Mouse (Mus musculus): Measurements from ENCODE around the gene Itpkc. TPM values are rescaled to one million over a fixed set of nuclear protein-coding genes. Genes with fewer than 3 reads are reported as not detected.

The Itpkc gene
- polyA plus RNA-seq, 1 experiment from 2014 or later: 6.0 TPM

GRCm38 (mm10) chr7:27230781-27231180 lies 2.3 kb upstream of the Itpkc start:
- H3K4me1 ChIP-seq (ENCODE audit: control insufficient read depth, insufficient read depth, low read length): peaks cover 38% of the 10 kb centered on the region
- WGBS: 74% methylated on average over 4 of the region's 4 CpGs
- H3K36me3 ChIP-seq (ENCODE audit: control insufficient read depth, insufficient read depth, low read length): no peaks in the 10 kb centered on the region
- H3K27ac ChIP-seq (ENCODE audit: low read length): no peak overlapping the region
- H3K9me3 ChIP-seq (replicated peaks; ENCODE audit: control insufficient read depth, low read length, poor library complexity, severe bottlenecking): no peaks in the 10 kb centered on the region
- no peaks in the 10 kb centered on the region for H3K27me3 ChIP-seq (ENCODE audit: control insufficient read depth, insufficient read depth, low read depth, low read length)
- no peak overlapping the region for H3K4me3 ChIP-seq (ENCODE audit: low read depth, low read length)
- H3K4me2 ChIP-seq (ENCODE audit: low read length): no peak overlapping the region
- H3K9ac ChIP-seq (ENCODE audit: low read depth, low read length): no peak overlapping the region
- no peak for ATAC-seq

- H3K9ac ChIP-seq (ENCODE audit: low read depth, low read length): peak overlapping the region; percentile 80
- peaks cover 54% of the 10 kb centered on the region for H3K4me1 ChIP-seq (ENCODE audit: control insufficient read depth, insufficient read depth, low read length)
- no peaks in the 10 kb centered on the region for H3K9me3 ChIP-seq (replicated peaks; ENCODE audit: control insufficient read depth, low read length, poor library complexity, severe bottlenecking)
- H3K36me3 ChIP-seq (ENCODE audit: control insufficient read depth, insufficient read depth, low read length): no peaks in the 10 kb centered on the region
- peak overlapping the region; percentile 99 for H3K4me2 ChIP-seq (ENCODE audit: low read length)
- no peaks in the 10 kb centered on the region for H3K27me3 ChIP-seq (ENCODE audit: control insufficient read depth, insufficient read depth, low read depth, low read length)
- peak overlapping the region; percentile 71 for H3K4me3 ChIP-seq (ENCODE audit: low read depth, low read length)
- 15% methylated on average over 6 of the region's 6 CpGs for WGBS
- H3K27ac ChIP-seq (ENCODE audit: low read length): peak overlapping the region; percentile 84
- no peak for ATAC-seq
These were observed 404 bp upstream of the Itpkc start for GRCm38 (mm10) chr7:27228865-27229264.

- Histone ChIP-seq H3K4me1 (ENCODE audit: control insufficient read depth, insufficient read depth, low read length) (peaks cover 56% of the 10 kb centered on the region), H3K4me3 (ENCODE audit: low read depth, low read length) (peak overlapping the region; percentile 71), H3K27me3 (ENCODE audit: control insufficient read depth, insufficient read depth, low read depth, low read length) (no peaks in the 10 kb centered on the region), H3K27ac (ENCODE audit: low read length) (peak overlapping the region; percentile 84; the same call in 1 of the 2 replicates), H3K4me2 (ENCODE audit: low read length) (peak overlapping the region; percentile 99), H3K9me3 (replicated peaks; ENCODE audit: control insufficient read depth, low read length, poor library complexity, severe bottlenecking) (no peaks in the 10 kb centered on the region), H3K9ac (ENCODE audit: low read depth, low read length) (peak overlapping the region; percentile 80), H3K36me3 (ENCODE audit: control insufficient read depth, insufficient read depth, low read length) (no peaks in the 10 kb centered on the region)
- peak; percentile 7; the same call in 1 of the 2 replicates for ATAC-seq
- 2% methylated on average over 10 of the region's 10 CpGs for WGBS
These were observed 785 bp downstream of the Itpkc start for GRCm38 (mm10) chr7:27227676-27228075.

- Histone ChIP-seq H3K27me3 (ENCODE audit: control insufficient read depth, insufficient read depth, low read depth, low read length) (no peaks in the 10 kb centered on the region), H3K9me3 (replicated peaks; ENCODE audit: control insufficient read depth, low read length, poor library complexity, severe bottlenecking) (no peaks in the 10 kb centered on the region), H3K36me3 (ENCODE audit: control insufficient read depth, insufficient read depth, low read length) (no peaks in the 10 kb centered on the region), H3K4me2 (ENCODE audit: low read length) (peak overlapping the region; percentile 99), H3K4me3 (ENCODE audit: low read depth, low read length) (peak overlapping the region; percentile 71), H3K9ac (ENCODE audit: low read depth, low read length) (peak overlapping the region; percentile 80), H3K4me1 (ENCODE audit: control insufficient read depth, insufficient read depth, low read length) (peaks cover 54% of the 10 kb centered on the region), H3K27ac (ENCODE audit: low read length) (no peak overlapping the region; the same call in 1 of the 2 replicates)
- ATAC-seq: no peak
- WGBS: 34% methylated on average over 9 of the region's 9 CpGs
These were observed 1.2 kb downstream of the Itpkc start for GRCm38 (mm10) chr7:27227276-27227675.

- Histone ChIP-seq H3K4me3 (ENCODE audit: low read depth, low read length) (peak overlapping the region; percentile 21), H3K9me3 (replicated peaks; ENCODE audit: control insufficient read depth, low read length, poor library complexity, severe bottlenecking) (no peaks in the 10 kb centered on the region), H3K27ac (ENCODE audit: low read length) (no peak overlapping the region), H3K4me1 (ENCODE audit: control insufficient read depth, insufficient read depth, low read length) (peaks cover 52% of the 10 kb centered on the region), H3K9ac (ENCODE audit: low read depth, low read length) (peak overlapping the region; percentile 80), H3K36me3 (ENCODE audit: control insufficient read depth, insufficient read depth, low read length) (no peaks in the 10 kb centered on the region), H3K4me2 (ENCODE audit: low read length) (peak overlapping the region; percentile 99), H3K27me3 (ENCODE audit: control insufficient read depth, insufficient read depth, low read depth, low read length) (no peaks in the 10 kb centered on the region)
- no peak for ATAC-seq
- 76% methylated on average over 11 of the region's 11 CpGs for WGBS
These were observed 3.4 kb downstream of the Itpkc start for GRCm38 (mm10) chr7:27224877-27225575.

- H3K27ac ChIP-seq (ENCODE audit: low read length): no peak overlapping the region
- ATAC-seq: no peak
- H3K9me3 ChIP-seq (replicated peaks; ENCODE audit: control insufficient read depth, low read length, poor library complexity, severe bottlenecking): no peaks in the 10 kb centered on the region
- H3K9ac ChIP-seq (ENCODE audit: low read depth, low read length): no peak overlapping the region
- 88% methylated on average over 1 of the region's 1 CpGs for WGBS
- no peak overlapping the region for H3K4me2 ChIP-seq (ENCODE audit: low read length)
- no peaks in the 10 kb centered on the region for H3K36me3 ChIP-seq (ENCODE audit: control insufficient read depth, insufficient read depth, low read length)
- H3K4me3 ChIP-seq (ENCODE audit: low read depth, low read length): no peak overlapping the region
- H3K27me3 ChIP-seq (ENCODE audit: control insufficient read depth, insufficient read depth, low read depth, low read length): no peaks in the 10 kb centered on the region
- H3K4me1 ChIP-seq (ENCODE audit: control insufficient read depth, insufficient read depth, low read length): peaks cover 45% of the 10 kb centered on the region
These were observed 5.9 kb downstream of the Itpkc start for GRCm38 (mm10) chr7:27222538-27222937.

GRCm38 (mm10) chr7:27221939-27222338 lies 6.5 kb downstream of the Itpkc start:
- no peak for ATAC-seq
- no peak overlapping the region for H3K27ac ChIP-seq (ENCODE audit: low read length)
- H3K4me2 ChIP-seq (ENCODE audit: low read length): no peak overlapping the region
- H3K4me1 ChIP-seq (ENCODE audit: control insufficient read depth, insufficient read depth, low read length): peaks cover 39% of the 10 kb centered on the region
- H3K4me3 ChIP-seq (ENCODE audit: low read depth, low read length): no peak overlapping the region
- no peaks in the 10 kb centered on the region for H3K36me3 ChIP-seq (ENCODE audit: control insufficient read depth, insufficient read depth, low read length)
- H3K9ac ChIP-seq (ENCODE audit: low read depth, low read length): no peak overlapping the region
- 90% methylated on average over 6 of the region's 6 CpGs for WGBS
- no peaks in the 10 kb centered on the region for H3K27me3 ChIP-seq (ENCODE audit: control insufficient read depth, insufficient read depth, low read depth, low read length)
- no peaks in the 10 kb centered on the region for H3K9me3 ChIP-seq (replicated peaks; ENCODE audit: control insufficient read depth, low read length, poor library complexity, severe bottlenecking)

- no peak overlapping the region for H3K9ac ChIP-seq (ENCODE audit: low read depth, low read length)
- H3K4me3 ChIP-seq (ENCODE audit: low read depth, low read length): no peak overlapping the region
- H3K9me3 ChIP-seq (replicated peaks; ENCODE audit: control insufficient read depth, low read length, poor library complexity, severe bottlenecking): no peaks in the 10 kb centered on the region
- no peak overlapping the region for H3K27ac ChIP-seq (ENCODE audit: low read length)
- no peak overlapping the region for H3K4me2 ChIP-seq (ENCODE audit: low read length)
- H3K4me1 ChIP-seq (ENCODE audit: control insufficient read depth, insufficient read depth, low read length): peaks cover 19% of the 10 kb centered on the region
- no peak for ATAC-seq
- 81% methylated on average over 11 of the region's 11 CpGs for WGBS
- peaks cover 9% of the 10 kb centered on the region; the same call in 1 of the 2 replicates for H3K36me3 ChIP-seq (ENCODE audit: control insufficient read depth, insufficient read depth, low read length)
- no peaks in the 10 kb centered on the region for H3K27me3 ChIP-seq (ENCODE audit: control insufficient read depth, insufficient read depth, low read depth, low read length)
These were observed 8.5 kb downstream of the Itpkc start for GRCm38 (mm10) chr7:27219937-27220336.

GRCm38 (mm10) chr7:27218586-27218985 lies 9.9 kb downstream of the Itpkc start:
- H3K9me3 ChIP-seq (replicated peaks; ENCODE audit: control insufficient read depth, low read length, poor library complexity, severe bottlenecking): no peaks in the 10 kb centered on the region
- H3K27me3 ChIP-seq (ENCODE audit: control insufficient read depth, insufficient read depth, low read depth, low read length): no peaks in the 10 kb centered on the region
- H3K4me1 ChIP-seq (ENCODE audit: control insufficient read depth, insufficient read depth, low read length): peaks cover 5% of the 10 kb centered on the region
- no peak for ATAC-seq
- no peak overlapping the region for H3K27ac ChIP-seq (ENCODE audit: low read length)
- no peak overlapping the region for H3K4me2 ChIP-seq (ENCODE audit: low read length)
- no peak overlapping the region for H3K9ac ChIP-seq (ENCODE audit: low read depth, low read length)
- peaks cover 14% of the 10 kb centered on the region for H3K36me3 ChIP-seq (ENCODE audit: control insufficient read depth, insufficient read depth, low read length)
- H3K4me3 ChIP-seq (ENCODE audit: low read depth, low read length): no peak overlapping the region
- WGBS: 85% methylated on average over 7 of the region's 7 CpGs

Measured in midbrain, embryonic 16.5 days (tissue).